Mouse (Mus musculus) kidney, postnatal 0 days (tissue): ENCODE measurements around the gene Rpl7l1. TPM values are rescaled to one million over a fixed set of nuclear protein-coding genes. Genes with fewer than 3 reads are reported as not detected.

Experiments
- ATAC-seq: fragments of 200-750 bp; cut with Nextera tagmentation; replicated peaks from 2 replicates; pipeline ENCODE4 v1.8.0; 2017; ENCODE audit warnings: low read depth, moderate number of reproducible peaks, moderate TSS enrichment, moderate library complexity; ENCODE audit not compliant: low FRiP score
- DNase-seq: peaks from one replicate; pipeline ENCODE4 v3.0.0-alpha.2; 2016; ENCODE audit warnings: low spot score
- H3K27ac ChIP-seq: fragments of 300-500 bp; sonication (generic); 2 replicates; pipeline ENCODE4 v1.5.1; 2014; ENCODE audit warnings: mild to moderate bottlenecking
- H3K27me3 ChIP-seq: fragments of 300-500 bp; sonication (generic); 2 replicates; pipeline ENCODE4 v1.6.1; 2014; ENCODE audit warnings: low read length, mixed read lengths; ENCODE audit not compliant: insufficient read depth
- H3K36me3 ChIP-seq: fragments of 300-500 bp; sonication (generic); 2 replicates; pipeline ENCODE4 v1.6.1; 2014; ENCODE audit warnings: low read length, mixed read lengths; ENCODE audit not compliant: insufficient read depth
- H3K4me1 ChIP-seq: fragments of 300-500 bp; sonication (generic); replicated peaks from 2 replicates; pipeline ENCODE4 v1.6.1; 2014; ENCODE audit warnings: antibody characterized with exemption, low read length, mixed read lengths; ENCODE audit not compliant: insufficient read depth
- H3K4me2 ChIP-seq: fragments of 300-500 bp; sonication (generic); 2 replicates; pipeline ENCODE4 v1.6.1; 2014; ENCODE audit warnings: mild to moderate bottlenecking, low read length, moderate library complexity, mixed read lengths
- H3K4me3 ChIP-seq: fragments of 300-500 bp; sonication (generic); replicated peaks from 2 replicates; pipeline ENCODE4 v1.5.1; 2014; ENCODE audit warnings: low read depth, low read length
- H3K9ac ChIP-seq: fragments of 300-500 bp; sonication (generic); 2 replicates; pipeline ENCODE4 v1.6.1; 2014; ENCODE audit warnings: low read depth, low read length
- H3K9me3 ChIP-seq: fragments of 300-500 bp; sonication (generic); replicated peaks from 2 replicates; pipeline ENCODE4 v1.6.1; 2016; ENCODE audit warnings: low read length, inconsistent platforms, mixed read lengths
- CTCF ChIP-seq: IDR thresholded peaks from 2 replicates; pipeline ENCODE4 v1.5.1; 2016; ENCODE audit warnings: antibody characterized with exemption, low read depth, mild to moderate bottlenecking, moderate library complexity
- WGBS: fragments of 180-500 bp; shearing (Covaris S2); extraction: QIAGEN DNeasy Blood & Tissue Kit; methylation state at CpG from one replicate; pipeline ENCODE4 v1.1.7; 2014; 5-methylcytosine and 5-hydroxymethylcytosine counted together
- polyA plus RNA-seq: library from polyadenylated mRNA; unstranded; fragments of >200 nt; fragmentation: Nextera tagmentation; extraction: Ambion mirVana; gene quantifications from 2 replicates; pipeline ENCODE4 v1.2.1, GENCODE M21; 2015

The Rpl7l1 gene
- polyA plus RNA-seq, 1 experiment from 2014 or later, result 138 TPM

GRCm38 (mm10) chr17:46816306-46816705 is 33.8 kb upstream of the Rpl7l1 start:
- DNase-seq, result no peak
- no peak for ATAC-seq
- no peak; the same call in 1 of the 2 replicates for TF ChIP-seq CTCF
- no peak overlapping the region for H3K4me3 ChIP-seq
- 0 out of 2 replicates have a peak, but pooled peaks cover 15% of the 10 kb centered on the region for H3K36me3 ChIP-seq
- no peak overlapping the region for H3K9ac ChIP-seq
- no peaks in the 10 kb centered on the region for H3K4me1 ChIP-seq
- 69% methylated on average over 13 of the region's 13 CpGs for WGBS
- no peaks in the 10 kb centered on the region for H3K27me3 ChIP-seq
- no peaks in the 10 kb centered on the region for H3K9me3 ChIP-seq
- H3K27ac ChIP-seq, result no peak overlapping the region
- H3K4me2 ChIP-seq, result no peak overlapping the region

GRCm38 (mm10) chr17:46814497-46814896 is 32.0 kb upstream of the Rpl7l1 start:
- Histone ChIP-seq H3K9ac (no peak overlapping the region), H3K4me1 (no peaks in the 10 kb centered on the region), H3K36me3 (0 out of 2 replicates have a peak, but pooled peaks cover 18% of the 10 kb centered on the region), H3K9me3 (no peaks in the 10 kb centered on the region), H3K4me3 (no peak overlapping the region), H3K27me3 (no peaks in the 10 kb centered on the region), H3K4me2 (no peak overlapping the region), H3K27ac (no peak overlapping the region)
- TF ChIP-seq CTCF, result no peak
- no peak for ATAC-seq
- 91% methylated on average over 6 of the region's 6 CpGs for WGBS
- no peak for DNase-seq

- Histone ChIP-seq H3K9ac (no peak overlapping the region), H3K4me1 (no peaks in the 10 kb centered on the region), H3K9me3 (no peaks in the 10 kb centered on the region), H3K4me3 (no peak overlapping the region), H3K27ac (no peak overlapping the region), H3K27me3 (no peaks in the 10 kb centered on the region), H3K36me3 (peaks cover 25% of the 10 kb centered on the region; the same call in 1 of the 2 replicates), H3K4me2 (no peak overlapping the region)
- WGBS, result 77% methylated on average over 8 of the region's 8 CpGs
- ATAC-seq (no peak), DNase-seq (no peak)
- TF ChIP-seq CTCF, result no peak
Measured at GRCm38 (mm10) chr17:46813637-46814036, 31.2 kb upstream of the Rpl7l1 start.

GRCm38 (mm10) chr17:46812442-46812841 is 30.0 kb upstream of the Rpl7l1 start:
- H3K27ac ChIP-seq, result no peak overlapping the region
- TF ChIP-seq CTCF, result no peak
- peaks cover 32% of the 10 kb centered on the region for H3K36me3 ChIP-seq
- no peaks in the 10 kb centered on the region for H3K9me3 ChIP-seq
- H3K4me1 ChIP-seq, result no peaks in the 10 kb centered on the region
- ATAC-seq (no peak), DNase-seq (no peak)
- H3K27me3 ChIP-seq, result no peaks in the 10 kb centered on the region
- WGBS, result 100% methylated on average over 1 of the region's 1 CpGs
- no peak overlapping the region for H3K4me2 ChIP-seq
- no peak overlapping the region for H3K4me3 ChIP-seq
- no peak overlapping the region for H3K9ac ChIP-seq

- no peak overlapping the region for H3K9ac ChIP-seq
- no peak overlapping the region for H3K4me2 ChIP-seq
- ATAC-seq (no peak), DNase-seq (no peak)
- no peak for TF ChIP-seq CTCF
- H3K36me3 ChIP-seq, result peaks cover 44% of the 10 kb centered on the region
- H3K4me1 ChIP-seq, result no peaks in the 10 kb centered on the region
- H3K9me3 ChIP-seq, result no peaks in the 10 kb centered on the region
- no peak overlapping the region for H3K27ac ChIP-seq
- WGBS, result 92% methylated on average over 3 of the region's 3 CpGs
- no peaks in the 10 kb centered on the region for H3K27me3 ChIP-seq
- H3K4me3 ChIP-seq, result no peak overlapping the region
Measured at GRCm38 (mm10) chr17:46810672-46811071, 28.2 kb upstream of the Rpl7l1 start.

GRCm38 (mm10) chr17:46809131-46809830 is 26.8 kb upstream of the Rpl7l1 start:
- no peak for DNase-seq
- ATAC-seq, result no peak
- Histone ChIP-seq H3K4me2 (no peak overlapping the region), H3K36me3 (peaks cover 44% of the 10 kb centered on the region), H3K9ac (no peak overlapping the region), H3K4me1 (no peaks in the 10 kb centered on the region), H3K9me3 (no peaks in the 10 kb centered on the region), H3K27me3 (no peaks in the 10 kb centered on the region), H3K27ac (no peak overlapping the region), H3K4me3 (no peak overlapping the region)
- 84% methylated on average over 6 of the region's 6 CpGs for WGBS
- TF ChIP-seq CTCF, result no peak
